Mouse (Mus musculus) midbrain, embryonic 11.5 days (tissue): Measurements from ENCODE around the gene Tmc8. TPM values are rescaled to one million over a fixed set of nuclear protein-coding genes. Genes with fewer than 3 reads are reported as not detected.

Experiments used
- ATAC-seq: fragments of 200-750 bp; cut with Nextera tagmentation; 2 replicates; pipeline ENCODE4 v1.8.0; 2017; ENCODE audit warnings: moderate TSS enrichment, moderate library complexity; ENCODE audit not compliant: low FRiP score
- DNase-seq: peaks from one replicate; pipeline ENCODE4 v3.0.0; 2015; ENCODE audit warnings: low spot score; ENCODE audit errors: missing footprints
- H3K27ac ChIP-seq: fragments of 300-500 bp; sonication (generic); 2 replicates; pipeline ENCODE4 v1.5.1; 2014; ENCODE audit warnings: low read depth, low read length
- H3K27me3 ChIP-seq: fragments of 300-500 bp; sonication (generic); 2 replicates; pipeline ENCODE4 v1.6.1; 2014; ENCODE audit warnings: mild to moderate bottlenecking, low read length, moderate library complexity, mixed read lengths; ENCODE audit not compliant: control insufficient read depth, insufficient read depth
- H3K36me3 ChIP-seq: fragments of 300-500 bp; sonication (generic); 2 replicates; pipeline ENCODE4 v1.6.1; 2014; ENCODE audit warnings: mild to moderate bottlenecking, low read length, moderate library complexity, mixed read lengths; ENCODE audit not compliant: control insufficient read depth, insufficient read depth
- H3K4me1 ChIP-seq: fragments of 300-500 bp; sonication (generic); 2 replicates; pipeline ENCODE4 v1.6.1; 2014; ENCODE audit warnings: low read length; ENCODE audit not compliant: control insufficient read depth, insufficient read depth
- H3K4me2 ChIP-seq: fragments of 300-500 bp; sonication (generic); 2 replicates; pipeline ENCODE4 v1.6.1; 2014; ENCODE audit warnings: mild to moderate bottlenecking, moderate library complexity
- H3K4me3 ChIP-seq: fragments of 300-500 bp; sonication (generic); 2 replicates; pipeline ENCODE4 v1.5.1; 2014; ENCODE audit warnings: low read depth, low read length
- H3K9ac ChIP-seq: fragments of 300-500 bp; sonication (generic); 2 replicates; pipeline ENCODE4 v1.6.1; 2014; ENCODE audit warnings: low read length
- H3K9me3 ChIP-seq: fragments of 300-500 bp; sonication (generic); 2 replicates; pipeline ENCODE4 v1.6.1; 2016; ENCODE audit warnings: low read length; ENCODE audit not compliant: control insufficient read depth
- WGBS: fragments of 180-500 bp; shearing (Covaris S2); extraction: QIAGEN DNeasy Blood & Tissue Kit; methylation state at CpG from one replicate; pipeline ENCODE4 v1.1.7; 2014; 5-methylcytosine and 5-hydroxymethylcytosine counted together
- polyA plus RNA-seq: library from polyadenylated mRNA; unstranded; fragments of >200 nt; fragmentation: Nextera tagmentation; extraction: Ambion mirVana; gene quantifications from 2 replicates; pipeline ENCODE4 v1.2.1, GENCODE M21; 2014

Gene Tmc8
- polyA plus RNA-seq, 1 experiment from 2014 or later = 1.0 TPM

DNA sequence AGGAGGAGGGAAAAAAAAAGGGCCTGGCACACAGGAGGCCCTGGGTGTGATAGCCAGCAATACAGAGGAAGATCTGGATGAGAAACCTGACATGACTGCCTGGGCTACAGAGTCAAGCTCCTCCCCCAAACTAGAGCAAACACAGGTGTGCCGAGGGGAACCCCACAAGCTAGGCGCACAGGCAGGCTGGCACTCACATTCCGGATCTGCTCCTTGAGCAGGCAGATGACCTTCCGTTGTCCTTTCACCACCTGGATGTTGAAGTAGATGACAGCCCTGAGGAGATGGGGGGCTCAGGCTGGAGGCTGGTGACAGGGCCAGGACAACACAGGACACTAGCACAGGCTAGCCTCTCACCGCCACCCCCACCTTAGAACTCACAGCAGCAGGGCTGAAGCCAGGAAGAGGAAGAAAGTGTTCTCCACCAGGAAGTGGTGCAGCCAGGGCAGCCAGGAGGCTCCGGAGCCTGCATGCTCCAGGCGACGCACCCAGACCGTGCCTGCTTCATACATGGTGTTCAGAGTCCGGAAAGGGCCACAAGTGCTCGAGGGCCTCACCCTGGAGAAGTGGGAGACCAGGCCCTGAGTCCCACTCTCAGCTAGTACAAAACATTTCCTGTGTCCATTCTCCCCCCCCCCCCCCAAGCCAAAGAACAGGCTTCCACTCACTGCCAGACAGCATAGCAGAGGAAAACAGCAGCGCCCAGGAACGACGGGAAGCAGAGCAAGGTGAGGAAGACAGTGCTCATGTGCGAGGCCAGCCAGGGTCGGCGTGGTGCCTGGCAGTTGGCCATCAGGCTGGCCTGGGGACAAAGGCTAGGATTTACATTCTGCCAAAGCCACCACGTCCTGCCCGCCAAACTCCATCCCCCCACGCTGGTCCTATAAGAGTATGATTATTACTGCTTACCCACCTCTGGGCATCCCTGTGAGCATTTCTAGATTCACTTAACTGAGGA lies 12.9 kb upstream of the Tmc8 start:
- no peak for DNase-seq
- peaks cover 5% of the 10 kb centered on the region; the same call in 1 of the 2 replicates for H3K36me3 ChIP-seq
- no peak for ATAC-seq

GRCm38 (mm10) chr11:117769683-117770047 lies 12.2 kb upstream of the Tmc8 start:
- H3K36me3 ChIP-seq = peaks cover 2% of the 10 kb centered on the region; the same call in 1 of the 2 replicates
- no peak for ATAC-seq
- H3K9me3 ChIP-seq = no peaks in the 10 kb centered on the region
- no peaks in the 10 kb centered on the region for H3K4me1 ChIP-seq
- H3K4me3 ChIP-seq = no peak overlapping the region
- H3K9ac ChIP-seq = no peak overlapping the region
- no peak for DNase-seq
- no peaks in the 10 kb centered on the region for H3K27me3 ChIP-seq
- H3K27ac ChIP-seq = no peak overlapping the region
- no peak overlapping the region for H3K4me2 ChIP-seq
- WGBS = 89% methylated on average over 7 of the region's 7 CpGs

More for the DNA sequence above, 12.9 kb upstream of the Tmc8 start:
- no peaks in the 10 kb centered on the region for H3K4me1 ChIP-seq
- WGBS = 87% methylated on average over 20 of the region's 20 CpGs
- no peak overlapping the region for H3K4me3 ChIP-seq
- H3K27ac ChIP-seq = no peak overlapping the region
- H3K9me3 ChIP-seq = no peaks in the 10 kb centered on the region
- no peaks in the 10 kb centered on the region for H3K27me3 ChIP-seq
- H3K9ac ChIP-seq = no peak overlapping the region
- no peak overlapping the region for H3K4me2 ChIP-seq

- Histone ChIP-seq H3K9me3 (no peaks in the 10 kb centered on the region), H3K4me3 (no peak overlapping the region), H3K4me1 (no peaks in the 10 kb centered on the region), H3K27me3 (no peaks in the 10 kb centered on the region), H3K9ac (no peak overlapping the region), H3K27ac (no peak overlapping the region), H3K36me3 (peaks cover 2% of the 10 kb centered on the region; the same call in 1 of the 2 replicates), H3K4me2 (no peak overlapping the region)
- ATAC-seq (no peak), DNase-seq (no peak)
- WGBS = 87% methylated on average over 10 of the region's 10 CpGs
Measured at GRCm38 (mm10) chr11:117770407-117770806, 11.5 kb upstream of the Tmc8 start.

GRCm38 (mm10) chr11:117772352-117772751 lies 9.5 kb upstream of the Tmc8 start:
- H3K4me2 ChIP-seq = no peak overlapping the region
- H3K27me3 ChIP-seq = no peaks in the 10 kb centered on the region
- peaks cover 2% of the 10 kb centered on the region; the same call in 1 of the 2 replicates for H3K36me3 ChIP-seq
- H3K4me1 ChIP-seq = no peaks in the 10 kb centered on the region
- WGBS = 93% methylated on average over 7 of the region's 7 CpGs
- H3K27ac ChIP-seq = no peak overlapping the region
- ATAC-seq (no peak), DNase-seq (no peak)
- no peak overlapping the region for H3K9ac ChIP-seq
- H3K4me3 ChIP-seq = no peak overlapping the region
- H3K9me3 ChIP-seq = no peaks in the 10 kb centered on the region

DNA sequence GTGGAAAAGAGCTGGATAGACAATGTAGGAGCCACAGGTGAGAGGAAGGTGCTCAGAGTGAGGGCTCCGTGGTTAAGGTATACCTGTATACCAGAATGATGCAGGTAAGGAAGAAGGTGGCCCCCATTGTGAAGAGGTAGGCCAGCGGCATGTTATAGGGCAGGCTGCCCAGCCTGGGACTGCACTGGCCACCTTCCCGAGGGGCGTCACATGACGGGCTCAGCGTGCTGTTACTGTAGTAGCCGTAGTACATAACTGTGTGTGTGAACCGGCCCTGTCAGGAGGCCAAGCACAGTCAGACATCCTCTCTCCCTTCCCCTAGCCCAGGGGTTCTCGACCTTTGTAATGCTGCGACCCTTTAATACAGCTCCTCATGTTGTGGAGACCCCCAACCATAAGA lies 7.0 kb upstream of the Tmc8 start:
- H3K4me1 ChIP-seq = peaks cover 8% of the 10 kb centered on the region
- no peak for ATAC-seq

DNA sequence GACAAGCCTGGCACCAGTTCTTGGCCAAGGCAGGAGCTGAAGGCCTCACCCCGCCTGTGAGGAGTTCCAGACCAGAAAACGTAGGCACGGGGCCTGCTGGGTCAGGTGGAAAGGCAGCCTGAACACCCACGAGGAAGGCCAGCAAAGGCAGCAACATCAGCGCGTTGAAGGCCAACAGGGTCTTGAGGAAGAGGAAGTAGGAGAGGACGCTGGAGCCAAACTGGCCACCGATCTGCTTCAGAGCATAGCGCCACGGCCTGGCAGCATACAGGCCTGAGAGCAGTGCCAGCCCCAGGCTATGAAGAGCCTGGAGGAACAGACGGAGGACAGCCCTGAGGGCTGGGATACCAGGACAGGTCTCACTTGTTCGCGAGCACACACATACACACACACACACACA lies 6.3 kb upstream of the Tmc8 start:
- WGBS = 89% methylated on average over 13 of the region's 13 CpGs
- Histone ChIP-seq H3K9me3 (no peaks in the 10 kb centered on the region), H3K4me1 (peaks cover 15% of the 10 kb centered on the region), H3K27ac (no peak overlapping the region), H3K9ac (no peak overlapping the region), H3K4me3 (no peak overlapping the region), H3K4me2 (no peak overlapping the region), H3K27me3 (peaks cover 7% of the 10 kb centered on the region), H3K36me3 (peaks cover 2% of the 10 kb centered on the region; the same call in 1 of the 2 replicates)
- DNase-seq (no peak), ATAC-seq (no peak)

More for the DNA sequence above, 7.0 kb upstream of the Tmc8 start:
- Histone ChIP-seq H3K9ac (no peak overlapping the region), H3K9me3 (no peaks in the 10 kb centered on the region), H3K27ac (no peak overlapping the region), H3K27me3 (peaks cover under 1% of the 10 kb centered on the region; the same call in 1 of the 2 replicates), H3K36me3 (peaks cover 2% of the 10 kb centered on the region; the same call in 1 of the 2 replicates), H3K4me3 (no peak overlapping the region), H3K4me2 (no peak overlapping the region)
- no peak for DNase-seq
- WGBS = 92% methylated on average over 10 of the region's 10 CpGs

DNA sequence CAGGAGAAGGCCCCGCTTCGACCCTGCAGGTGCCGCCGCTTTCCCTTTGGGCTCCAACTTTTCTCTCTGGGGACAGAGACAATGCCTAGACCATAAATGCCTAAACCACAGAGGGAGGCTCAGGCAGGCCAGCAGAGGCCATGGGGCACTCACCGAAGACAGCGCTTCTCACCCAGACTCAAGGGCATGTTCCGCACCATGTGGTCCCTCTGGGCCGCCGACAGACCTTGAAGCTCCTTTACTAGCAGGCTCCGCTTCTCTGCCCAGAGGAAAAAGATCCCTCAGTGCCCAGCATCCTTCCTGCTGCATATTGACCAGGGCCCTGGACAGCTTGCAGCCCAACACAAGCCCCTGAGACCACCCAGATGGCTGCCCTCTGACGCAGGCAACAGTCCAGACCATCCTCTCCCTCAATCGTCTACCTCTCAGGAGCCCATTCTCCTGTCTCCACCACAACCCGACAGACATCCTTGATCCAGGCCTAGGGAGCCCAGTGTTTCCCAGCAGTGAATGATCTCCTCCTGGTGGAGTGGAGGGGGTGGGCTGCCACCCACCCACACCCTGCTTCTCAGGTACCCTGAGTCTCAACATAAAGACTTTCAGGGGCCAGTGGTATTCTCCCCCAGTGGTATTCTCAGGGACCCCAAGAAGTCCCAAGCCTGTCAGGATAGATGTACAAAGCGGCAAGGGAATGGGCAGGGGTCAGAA lies 5.6 kb upstream of the Tmc8 start:
- WGBS = 91% methylated on average over 14 of the region's 14 CpGs
- H3K36me3 ChIP-seq = peaks cover 2% of the 10 kb centered on the region; the same call in 1 of the 2 replicates
- no peak overlapping the region for H3K4me3 ChIP-seq
- peaks cover 14% of the 10 kb centered on the region for H3K27me3 ChIP-seq
- H3K27ac ChIP-seq = no peak overlapping the region
- no peak for ATAC-seq
- H3K4me1 ChIP-seq = peaks cover 17% of the 10 kb centered on the region
- DNase-seq = no peak
- no peak overlapping the region for H3K9ac ChIP-seq
- H3K4me2 ChIP-seq = no peak overlapping the region
- no peaks in the 10 kb centered on the region for H3K9me3 ChIP-seq

DNA sequence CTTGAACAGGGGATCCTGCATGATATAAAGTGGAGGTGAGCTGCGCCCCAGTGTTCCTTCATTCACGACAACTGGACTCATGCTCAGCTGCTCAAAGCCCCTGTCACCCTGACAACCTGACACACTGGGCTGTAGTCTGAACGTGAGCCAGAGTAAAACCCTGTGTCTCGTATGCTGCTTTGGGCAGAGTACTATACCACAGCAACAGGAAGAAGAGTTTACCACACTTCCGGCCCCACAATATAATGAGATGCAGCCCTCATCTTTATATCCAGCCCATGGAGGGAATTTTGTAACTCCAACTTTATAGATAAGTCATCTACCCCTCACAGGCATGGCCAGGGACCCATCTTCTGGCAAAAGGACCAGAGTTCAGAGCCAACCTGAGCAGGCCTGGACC lies 4.8 kb upstream of the Tmc8 start:
- DNase-seq (no peak), ATAC-seq (no peak)
- 95% methylated on average over 5 of the region's 5 CpGs for WGBS
- Histone ChIP-seq H3K9me3 (no peaks in the 10 kb centered on the region), H3K4me2 (no peak overlapping the region), H3K9ac (no peak overlapping the region), H3K36me3 (peaks cover 2% of the 10 kb centered on the region; the same call in 1 of the 2 replicates), H3K4me1 (peaks cover 17% of the 10 kb centered on the region), H3K27ac (no peak overlapping the region), H3K4me3 (no peak overlapping the region), H3K27me3 (peaks cover 23% of the 10 kb centered on the region)

- no peak overlapping the region for H3K4me2 ChIP-seq
- ATAC-seq = no peak
- H3K27ac ChIP-seq = no peak overlapping the region
- peaks cover 32% of the 10 kb centered on the region for H3K27me3 ChIP-seq
- H3K9ac ChIP-seq = no peak overlapping the region
- peaks cover under 1% of the 10 kb centered on the region; the same call in 1 of the 2 replicates for H3K36me3 ChIP-seq
- H3K4me1 ChIP-seq = peaks cover 17% of the 10 kb centered on the region
- no peaks in the 10 kb centered on the region for H3K9me3 ChIP-seq
- DNase-seq = no peak
- H3K4me3 ChIP-seq = no peak overlapping the region
- 92% methylated on average over 11 of the region's 11 CpGs for WGBS
Measured at GRCm38 (mm10) chr11:117778031-117778430, 3.8 kb upstream of the Tmc8 start.
